Mouse (Mus musculus) kidney, postnatal 0 days (tissue): ENCODE results near the gene Adgrb3. TPM values are rescaled to one million over a fixed set of nuclear protein-coding genes. Genes with fewer than 3 reads are reported as not detected.

ENCODE experiments used
- ATAC-seq: fragments of 200-750 bp; cut with Nextera tagmentation; replicated peaks from 2 replicates; pipeline ENCODE4 v1.8.0; 2017; ENCODE audit warnings: low read depth, moderate number of reproducible peaks, moderate TSS enrichment, moderate library complexity; ENCODE audit not compliant: low FRiP score
- DNase-seq: peaks from one replicate; pipeline ENCODE4 v3.0.0-alpha.2; 2016; ENCODE audit warnings: low spot score
- H3K27ac ChIP-seq: fragments of 300-500 bp; sonication (generic); 2 replicates; pipeline ENCODE4 v1.5.1; 2014; ENCODE audit warnings: mild to moderate bottlenecking
- H3K27me3 ChIP-seq: fragments of 300-500 bp; sonication (generic); 2 replicates; pipeline ENCODE4 v1.6.1; 2014; ENCODE audit warnings: low read length, mixed read lengths; ENCODE audit not compliant: insufficient read depth
- H3K36me3 ChIP-seq: fragments of 300-500 bp; sonication (generic); 2 replicates; pipeline ENCODE4 v1.6.1; 2014; ENCODE audit warnings: low read length, mixed read lengths; ENCODE audit not compliant: insufficient read depth
- H3K4me1 ChIP-seq: fragments of 300-500 bp; sonication (generic); replicated peaks from 2 replicates; pipeline ENCODE4 v1.6.1; 2014; ENCODE audit warnings: antibody characterized with exemption, low read length, mixed read lengths; ENCODE audit not compliant: insufficient read depth
- H3K4me2 ChIP-seq: fragments of 300-500 bp; sonication (generic); 2 replicates; pipeline ENCODE4 v1.6.1; 2014; ENCODE audit warnings: mild to moderate bottlenecking, low read length, moderate library complexity, mixed read lengths
- H3K4me3 ChIP-seq: fragments of 300-500 bp; sonication (generic); replicated peaks from 2 replicates; pipeline ENCODE4 v1.5.1; 2014; ENCODE audit warnings: low read depth, low read length
- H3K9ac ChIP-seq: fragments of 300-500 bp; sonication (generic); 2 replicates; pipeline ENCODE4 v1.6.1; 2014; ENCODE audit warnings: low read depth, low read length
- H3K9me3 ChIP-seq: fragments of 300-500 bp; sonication (generic); replicated peaks from 2 replicates; pipeline ENCODE4 v1.6.1; 2016; ENCODE audit warnings: low read length, inconsistent platforms, mixed read lengths
- CTCF ChIP-seq: IDR thresholded peaks from 2 replicates; pipeline ENCODE4 v1.5.1; 2016; ENCODE audit warnings: antibody characterized with exemption, low read depth, mild to moderate bottlenecking, moderate library complexity
- WGBS: fragments of 180-500 bp; shearing (Covaris S2); extraction: QIAGEN DNeasy Blood & Tissue Kit; methylation state at CpG from one replicate; pipeline ENCODE4 v1.1.7; 2014; 5-methylcytosine and 5-hydroxymethylcytosine counted together
- polyA plus RNA-seq: library from polyadenylated mRNA; unstranded; fragments of >200 nt; fragmentation: Nextera tagmentation; extraction: Ambion mirVana; gene quantifications from 2 replicates; pipeline ENCODE4 v1.2.1, GENCODE M21; 2015

The Adgrb3 gene
- polyA plus RNA-seq, 1 experiment from 2014 or later: 0.26 TPM

GRCm38 (mm10) chr1:25060935-25061334 lies 768.6 kb downstream of the Adgrb3 start:
- DNase-seq (no peak), ATAC-seq (no peak)
- no peaks in the 10 kb centered on the region for H3K27me3 ChIP-seq
- no peak overlapping the region for H3K4me2 ChIP-seq
- 77% methylated on average over 3 of the region's 3 CpGs for WGBS
- no peaks in the 10 kb centered on the region for H3K36me3 ChIP-seq
- TF ChIP-seq CTCF: no peak
- H3K4me1 ChIP-seq: no peaks in the 10 kb centered on the region
- no peak overlapping the region for H3K9ac ChIP-seq
- no peak overlapping the region for H3K27ac ChIP-seq
- H3K9me3 ChIP-seq: no peaks in the 10 kb centered on the region
- H3K4me3 ChIP-seq: no peak overlapping the region

GRCm38 (mm10) chr1:25060191-25060590 lies 769.3 kb downstream of the Adgrb3 start:
- H3K36me3 ChIP-seq: no peaks in the 10 kb centered on the region
- H3K4me1 ChIP-seq: no peaks in the 10 kb centered on the region
- DNase-seq (no peak), ATAC-seq (no peak)
- no peaks in the 10 kb centered on the region for H3K27me3 ChIP-seq
- H3K4me3 ChIP-seq: no peak overlapping the region
- no peak overlapping the region for H3K27ac ChIP-seq
- no peak for TF ChIP-seq CTCF
- no peak overlapping the region for H3K9ac ChIP-seq
- WGBS: 87% methylated on average over 6 of the region's 6 CpGs
- H3K4me2 ChIP-seq: no peak overlapping the region
- no peaks in the 10 kb centered on the region for H3K9me3 ChIP-seq

GRCm38 (mm10) chr1:25057656-25058055 lies 771.9 kb downstream of the Adgrb3 start:
- WGBS: 69% methylated on average over 2 of the region's 2 CpGs
- Histone ChIP-seq H3K4me1 (no peaks in the 10 kb centered on the region), H3K9ac (no peak overlapping the region), H3K4me2 (no peak overlapping the region), H3K9me3 (no peaks in the 10 kb centered on the region), H3K27me3 (no peaks in the 10 kb centered on the region), H3K4me3 (no peak overlapping the region), H3K27ac (no peak overlapping the region), H3K36me3 (no peaks in the 10 kb centered on the region)
- no peak for TF ChIP-seq CTCF
- DNase-seq (no peak), ATAC-seq (no peak)

GRCm38 (mm10) chr1:25057212-25057611 lies 772.3 kb downstream of the Adgrb3 start:
- DNase-seq (no peak), ATAC-seq (no peak)
- 79% methylated on average over 6 of the region's 6 CpGs for WGBS
- Histone ChIP-seq H3K36me3 (no peaks in the 10 kb centered on the region), H3K9ac (no peak overlapping the region), H3K27me3 (no peaks in the 10 kb centered on the region), H3K4me1 (no peaks in the 10 kb centered on the region), H3K4me3 (no peak overlapping the region), H3K27ac (no peak overlapping the region), H3K9me3 (no peaks in the 10 kb centered on the region), H3K4me2 (no peak overlapping the region)
- no peak for TF ChIP-seq CTCF

- DNase-seq: no peak
- WGBS: 75% methylated on average over 4 of the region's 4 CpGs
- Histone ChIP-seq H3K9me3 (no peaks in the 10 kb centered on the region), H3K36me3 (no peaks in the 10 kb centered on the region), H3K9ac (no peak overlapping the region), H3K4me2 (no peak overlapping the region), H3K4me1 (no peaks in the 10 kb centered on the region), H3K27me3 (no peaks in the 10 kb centered on the region), H3K27ac (no peak overlapping the region), H3K4me3 (no peak overlapping the region)
- TF ChIP-seq CTCF: no peak
- ATAC-seq: no peak
Observed at GRCm38 (mm10) chr1:25042091-25042490, 787.4 kb downstream of the Adgrb3 start.

- H3K9ac ChIP-seq: no peak overlapping the region
- H3K27ac ChIP-seq: no peak overlapping the region
- ATAC-seq: no peak
- no peak overlapping the region for H3K4me3 ChIP-seq
- no peak for DNase-seq
- no peaks in the 10 kb centered on the region for H3K9me3 ChIP-seq
- no peaks in the 10 kb centered on the region for H3K4me1 ChIP-seq
- WGBS: 70% methylated on average over 10 of the region's 10 CpGs
- H3K36me3 ChIP-seq: no peaks in the 10 kb centered on the region
- no peaks in the 10 kb centered on the region for H3K27me3 ChIP-seq
- no peak overlapping the region for H3K4me2 ChIP-seq
- no peak for TF ChIP-seq CTCF
Observed at GRCm38 (mm10) chr1:25034161-25034560, 795.3 kb downstream of the Adgrb3 start.
